Mouse (Mus musculus) stomach, embryonic 16.5 days (tissue): Measurements from ENCODE around the gene Slc15a5. TPM values are rescaled to one million over a fixed set of nuclear protein-coding genes. Genes with fewer than 3 reads are reported as not detected.

Experiments used
- ATAC-seq: fragments of 200-750 bp; cut with Nextera tagmentation; 2 replicates; pipeline ENCODE4 v1.8.0; 2017; ENCODE audit warnings: moderate number of reproducible peaks, moderate TSS enrichment; ENCODE audit not compliant: insufficient read depth, low FRiP score
- H3K27ac ChIP-seq: fragments of 300-500 bp; sonication (generic); 2 replicates; pipeline ENCODE4 v1.5.1; 2014; ENCODE audit warnings: low read length
- H3K27me3 ChIP-seq: fragments of 300-500 bp; sonication (generic); 2 replicates; pipeline ENCODE4 v1.6.1; 2014; ENCODE audit warnings: low read length, control low read depth, mixed read lengths; ENCODE audit not compliant: control insufficient read depth, insufficient read depth
- H3K36me3 ChIP-seq: fragments of 300-500 bp; sonication (generic); 2 replicates; pipeline ENCODE4 v1.6.1; 2014; ENCODE audit warnings: low read length; ENCODE audit not compliant: control insufficient read depth, insufficient read depth
- H3K4me1 ChIP-seq: fragments of 300-500 bp; sonication (generic); 2 replicates; pipeline ENCODE4 v1.6.1; 2014; ENCODE audit warnings: low read length, control low read depth, mixed read lengths; ENCODE audit not compliant: control insufficient read depth, insufficient read depth
- H3K4me2 ChIP-seq: fragments of 300-500 bp; sonication (generic); 2 replicates; pipeline ENCODE4 v1.6.1; 2014; ENCODE audit warnings: low read depth, low read length, mixed read lengths
- H3K4me3 ChIP-seq: fragments of 300-500 bp; sonication (generic); replicated peaks from 2 replicates; pipeline ENCODE4 v1.5.1; 2014; ENCODE audit warnings: mild to moderate bottlenecking, low read length
- H3K9ac ChIP-seq: fragments of 300-500 bp; sonication (generic); 2 replicates; pipeline ENCODE4 v1.6.1; 2014; ENCODE audit warnings: low read length
- H3K9me3 ChIP-seq: fragments of 300-500 bp; sonication (generic); replicated peaks from 2 replicates; pipeline ENCODE4 v1.6.1; 2016; ENCODE audit warnings: low read length, control low read depth; ENCODE audit not compliant: control insufficient read depth
- WGBS: fragments of 180-500 bp; shearing (Covaris S2); extraction: QIAGEN DNeasy Blood & Tissue Kit; methylation state at CpG from one replicate; pipeline ENCODE4 v1.1.7; 2014; 5-methylcytosine and 5-hydroxymethylcytosine counted together
- polyA plus RNA-seq: library from polyadenylated mRNA; unstranded; fragments of >200 nt; fragmentation: Nextera tagmentation; extraction: Ambion mirVana; gene quantifications from 2 replicates; pipeline ENCODE4 v1.2.1, GENCODE M21; 2015

The Slc15a5 gene
- polyA plus RNA-seq, 1 experiment from 2014 or later = not detected

GRCm38 (mm10) chr6:137957630-137958029 is 122.1 kb downstream of the Slc15a5 start:
- no peaks in the 10 kb centered on the region for H3K36me3 ChIP-seq
- H3K4me2 ChIP-seq = no peak overlapping the region
- WGBS = 81% methylated on average over 6 of the region's 6 CpGs
- no peak for ATAC-seq
- H3K4me3 ChIP-seq = no peak overlapping the region
- H3K9me3 ChIP-seq = no peaks in the 10 kb centered on the region
- H3K4me1 ChIP-seq = no peaks in the 10 kb centered on the region
- H3K9ac ChIP-seq = no peak overlapping the region
- no peaks in the 10 kb centered on the region for H3K27me3 ChIP-seq
- H3K27ac ChIP-seq = no peak overlapping the region

GRCm38 (mm10) chr6:137956783-137957429 is 122.8 kb downstream of the Slc15a5 start:
- no peak overlapping the region for H3K9ac ChIP-seq
- 50% methylated on average over 17 of the region's 17 CpGs for WGBS
- ATAC-seq = no peak

GRCm38 (mm10) chr6:137946520-137946919 is 133.2 kb downstream of the Slc15a5 start:
- H3K4me3 ChIP-seq = no peak overlapping the region
- no peak for ATAC-seq
- whole genome bisulfite sequencing = 78% methylated on average over 10 of the region's 10 CpGs
- no peak overlapping the region for H3K27ac ChIP-seq
- no peaks in the 10 kb centered on the region for H3K27me3 ChIP-seq
- H3K9me3 ChIP-seq = no peaks in the 10 kb centered on the region
- H3K4me2 ChIP-seq = no peak overlapping the region
- no peak overlapping the region for H3K9ac ChIP-seq
- no peaks in the 10 kb centered on the region for H3K36me3 ChIP-seq
- no peaks in the 10 kb centered on the region for H3K4me1 ChIP-seq

More at GRCm38 (mm10) chr6:137956783-137957429, 122.8 kb downstream of the Slc15a5 start:
- no peaks in the 10 kb centered on the region for H3K27me3 ChIP-seq
- H3K36me3 ChIP-seq = no peaks in the 10 kb centered on the region
- H3K9me3 ChIP-seq = no peaks in the 10 kb centered on the region
- no peak overlapping the region for H3K4me3 ChIP-seq
- no peaks in the 10 kb centered on the region for H3K4me1 ChIP-seq
- no peak overlapping the region for H3K4me2 ChIP-seq
- H3K27ac ChIP-seq = no peak overlapping the region

GRCm38 (mm10) chr6:137940374-137941218 is 139.1 kb downstream of the Slc15a5 start:
- Histone ChIP-seq H3K4me1 (peaks cover 1% of the 10 kb centered on the region; the same call in 1 of the 2 replicates), H3K9ac (no peak overlapping the region), H3K9me3 (no peaks in the 10 kb centered on the region), H3K27me3 (no peaks in the 10 kb centered on the region), H3K4me2 (no peak overlapping the region), H3K27ac (no peak overlapping the region), H3K36me3 (no peaks in the 10 kb centered on the region), H3K4me3 (no peak overlapping the region)
- peak; percentile 54; the same call in 1 of the 2 replicates for ATAC-seq
- WGBS = 43% methylated on average over 12 of the region's 12 CpGs

- no peak for ATAC-seq
- 90% methylated on average over 5 of the region's 5 CpGs for WGBS
- Histone ChIP-seq H3K27ac (no peak overlapping the region), H3K9me3 (no peaks in the 10 kb centered on the region), H3K4me3 (no peak overlapping the region), H3K4me2 (no peak overlapping the region), H3K4me1 (peaks cover 10% of the 10 kb centered on the region), H3K36me3 (no peaks in the 10 kb centered on the region), H3K9ac (no peak overlapping the region), H3K27me3 (no peaks in the 10 kb centered on the region)
These were observed 142.2 kb downstream of the Slc15a5 start for GRCm38 (mm10) chr6:137937541-137937940.

GRCm38 (mm10) chr6:137936268-137936667 is 143.4 kb downstream of the Slc15a5 start:
- Histone ChIP-seq H3K27me3 (no peaks in the 10 kb centered on the region), H3K9ac (no peak overlapping the region), H3K4me1 (peaks cover 10% of the 10 kb centered on the region), H3K27ac (0 out of 2 replicates have a peak overlapping the region, but pooled peaks have one; percentile 10), H3K4me3 (no peak overlapping the region), H3K36me3 (no peaks in the 10 kb centered on the region), H3K9me3 (no peaks in the 10 kb centered on the region), H3K4me2 (no peak overlapping the region)
- ATAC-seq = no peak
- 60% methylated on average over 1 of the region's 1 CpGs for WGBS

- peaks cover 10% of the 10 kb centered on the region for H3K4me1 ChIP-seq
- no peaks in the 10 kb centered on the region for H3K36me3 ChIP-seq
- H3K4me2 ChIP-seq = peak overlapping the region; percentile 32; the same call in 1 of the 2 replicates
- H3K4me3 ChIP-seq = no peak overlapping the region
- WGBS = 50% methylated on average over 7 of the region's 7 CpGs
- no peak for ATAC-seq
- H3K27me3 ChIP-seq = no peaks in the 10 kb centered on the region
- no peak overlapping the region for H3K9ac ChIP-seq
- 0 out of 2 replicates have a peak overlapping the region, but pooled peaks have one; percentile 10 for H3K27ac ChIP-seq
- no peaks in the 10 kb centered on the region for H3K9me3 ChIP-seq
These were observed 143.9 kb downstream of the Slc15a5 start for GRCm38 (mm10) chr6:137935857-137936256.

- H3K36me3 ChIP-seq = no peaks in the 10 kb centered on the region
- H3K27me3 ChIP-seq = no peaks in the 10 kb centered on the region
- H3K9ac ChIP-seq = no peak overlapping the region
- peak; percentile 20; the same call in 1 of the 2 replicates for ATAC-seq
- 17% methylated on average over 8 of the region's 8 CpGs for WGBS
- peak overlapping the region; percentile 32 for H3K4me2 ChIP-seq
- peaks cover 10% of the 10 kb centered on the region for H3K4me1 ChIP-seq
- H3K27ac ChIP-seq = 0 out of 2 replicates have a peak overlapping the region, but pooled peaks have one; percentile 10
- H3K9me3 ChIP-seq = no peaks in the 10 kb centered on the region
- peak overlapping the region; percentile 14; the same call in 1 of the 2 replicates for H3K4me3 ChIP-seq
These were observed 144.4 kb downstream of the Slc15a5 start for GRCm38 (mm10) chr6:137935341-137935740.
